Mouse (Mus musculus) lung, adult 2 months (tissue): ENCODE results near the gene Tspan17.

Source experiments
- CTCF ChIP-seq: fragments of 200-500 bp; IDR thresholded peaks from 2 replicates; pipeline ENCODE4 v1.5.1; 2011; ENCODE audit warnings: mild to moderate bottlenecking, low read length, control low read depth; ENCODE audit not compliant: insufficient read depth
- POLR2A ChIP-seq: fragments of 200-500 bp; IDR thresholded peaks from 2 replicates; pipeline ENCODE4 v1.6.1; 2011; ENCODE audit warnings: low read depth, mild to moderate bottlenecking, control low read depth, low read length, borderline replicate concordance; ENCODE audit errors: extremely low read depth

GRCm38 (mm10) chr13:54837471-54837889, 48.3 kb downstream of the Tspan17 start:
- TF ChIP-seq POLR2A (no peak), CTCF (no peak)
